Mouse (Mus musculus) liver, embryonic 11.5 days (tissue): Measurements from ENCODE around the gene Ehd1. TPM values are rescaled to one million over a fixed set of nuclear protein-coding genes. Genes with fewer than 3 reads are reported as not detected.
A peak's percentile ranks its signal among the peaks of the same experiment; 100 is the strongest.

Experiments used
- ATAC-seq: fragments of 200-750 bp; cut with Nextera tagmentation; replicated peaks from 2 replicates; pipeline ENCODE4 v1.8.0; 2017; ENCODE audit warnings: moderate number of reproducible peaks, mild to moderate bottlenecking, moderate TSS enrichment, moderate library complexity; ENCODE audit not compliant: low FRiP score
- DNase-seq: peaks from one replicate; pipeline ENCODE4 v3.0.0-alpha.2; 2017; ENCODE audit warnings: low spot score
- H3K27ac ChIP-seq: fragments of 300-500 bp; sonication (generic); 2 replicates; pipeline ENCODE4 v1.5.1; 2014; ENCODE audit warnings: mild to moderate bottlenecking, low read depth, low read length, control low read depth
- H3K27me3 ChIP-seq: fragments of 300-500 bp; sonication (generic); replicated peaks from 2 replicates; pipeline ENCODE4 v1.6.1; 2014; ENCODE audit warnings: low read length, mixed read lengths; ENCODE audit not compliant: control insufficient read depth, insufficient read depth
- H3K36me3 ChIP-seq: fragments of 300-500 bp; sonication (generic); 2 replicates; pipeline ENCODE4 v1.6.1; 2014; ENCODE audit warnings: mild to moderate bottlenecking, low read length, moderate library complexity, mixed read lengths; ENCODE audit not compliant: control insufficient read depth, insufficient read depth
- H3K4me1 ChIP-seq: fragments of 300-500 bp; sonication (generic); replicated peaks from 2 replicates; pipeline ENCODE4 v1.6.1; 2014; ENCODE audit warnings: low read length, mixed read lengths; ENCODE audit not compliant: control insufficient read depth, insufficient read depth
- H3K4me2 ChIP-seq: fragments of 300-500 bp; sonication (generic); 2 replicates; pipeline ENCODE4 v1.6.1; 2014; ENCODE audit warnings: mild to moderate bottlenecking, control low read depth, moderate library complexity
- H3K4me3 ChIP-seq: fragments of 300-500 bp; sonication (generic); 2 replicates; pipeline ENCODE4 v1.5.1; 2014; ENCODE audit warnings: low read depth, low read length, control low read depth
- H3K9ac ChIP-seq: fragments of 300-500 bp; sonication (generic); 2 replicates; pipeline ENCODE4 v1.6.1; 2014; ENCODE audit warnings: low read depth, low read length, control low read depth
- H3K9me3 ChIP-seq: fragments of 300-500 bp; sonication (generic); 2 replicates; pipeline ENCODE4 v1.6.1; 2016; ENCODE audit warnings: low read length, inconsistent platforms, mixed read lengths; ENCODE audit not compliant: control insufficient read depth
- WGBS: fragments of 180-500 bp; shearing (Covaris S2); extraction: QIAGEN DNeasy Blood & Tissue Kit; methylation state at CpG from one replicate; pipeline ENCODE4 v1.1.7; 2014; 5-methylcytosine and 5-hydroxymethylcytosine counted together
- polyA plus RNA-seq: library from polyadenylated mRNA; unstranded; fragments of >200 nt; fragmentation: Nextera tagmentation; extraction: Ambion mirVana; gene quantifications from 2 replicates; pipeline ENCODE4 v1.2.1, GENCODE M21; 2014

The Ehd1 gene
- polyA plus RNA-seq: 96.5 and 105 TPM in 2 replicates

DNA sequence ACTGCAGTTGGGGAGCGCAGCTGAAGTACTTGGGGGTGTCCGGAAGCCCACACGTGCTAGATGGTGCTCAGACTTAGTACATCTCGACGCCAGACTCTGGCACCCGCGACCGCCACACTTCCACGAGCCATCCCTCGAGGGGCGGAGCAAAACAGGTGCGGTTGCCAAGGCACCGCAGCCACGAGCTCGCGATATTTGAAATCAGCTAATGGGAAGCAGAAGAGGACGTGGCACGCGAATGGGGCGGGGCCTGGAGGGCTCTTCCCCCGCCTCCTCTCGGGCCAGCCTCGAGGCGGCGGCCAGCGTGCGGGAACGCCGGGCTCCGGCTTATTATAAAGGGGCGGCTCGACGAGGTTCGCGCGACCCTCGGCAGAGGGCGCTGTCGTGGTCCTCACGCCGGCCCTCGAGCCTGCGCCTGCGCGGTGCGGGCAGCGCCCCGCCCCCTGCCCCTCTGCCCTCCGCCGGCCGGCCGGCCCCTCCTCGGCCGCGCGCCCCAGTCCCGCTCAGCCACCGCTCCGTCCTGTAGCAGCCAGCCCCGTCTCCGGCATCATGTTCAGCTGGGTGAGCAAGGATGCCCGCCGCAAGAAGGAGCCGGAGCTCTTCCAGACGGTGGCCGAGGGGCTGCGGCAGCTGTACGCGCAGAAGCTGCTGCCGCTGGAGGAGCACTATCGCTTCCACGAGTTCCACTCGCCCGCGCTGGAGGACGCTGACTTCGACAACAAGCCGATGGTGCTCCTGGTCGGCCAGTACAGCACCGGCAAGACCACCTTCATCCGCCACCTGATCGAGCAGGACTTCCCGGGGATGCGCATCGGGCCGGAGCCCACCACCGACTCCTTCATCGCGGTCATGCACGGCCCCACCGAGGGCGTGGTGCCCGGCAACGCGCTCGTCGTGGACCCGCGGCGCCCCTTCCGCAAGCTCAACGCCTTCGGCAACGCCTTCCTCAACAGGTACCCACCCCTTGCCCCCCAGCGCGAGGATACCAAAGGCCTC lies at the start of gene Ehd1:
Gene Ehd1, plus strand, starts transcription at position 300 of the 996 bp plus-strand sequence.
- Histone ChIP-seq H3K9me3 (no peaks in the 10 kb centered on the region), H3K9ac (peak within 1 kb of the TSS; percentile 91), H3K4me2 (peak within 1 kb of the TSS; percentile 99), H3K27me3 (no peaks in the 10 kb centered on the region), H3K36me3 (peaks cover 15% of the 10 kb centered on the region), H3K4me1 (peaks cover 46% of the 10 kb centered on the region), H3K27ac (peak within 1 kb of the TSS; percentile 83), H3K4me3 (peak within 1 kb of the TSS; percentile 88)
- ATAC-seq (peak; percentile 92), DNase-seq (peak; percentile 97)
- under 1% methylated on average over 94 of the region's 106 CpGs for WGBS

DNA sequence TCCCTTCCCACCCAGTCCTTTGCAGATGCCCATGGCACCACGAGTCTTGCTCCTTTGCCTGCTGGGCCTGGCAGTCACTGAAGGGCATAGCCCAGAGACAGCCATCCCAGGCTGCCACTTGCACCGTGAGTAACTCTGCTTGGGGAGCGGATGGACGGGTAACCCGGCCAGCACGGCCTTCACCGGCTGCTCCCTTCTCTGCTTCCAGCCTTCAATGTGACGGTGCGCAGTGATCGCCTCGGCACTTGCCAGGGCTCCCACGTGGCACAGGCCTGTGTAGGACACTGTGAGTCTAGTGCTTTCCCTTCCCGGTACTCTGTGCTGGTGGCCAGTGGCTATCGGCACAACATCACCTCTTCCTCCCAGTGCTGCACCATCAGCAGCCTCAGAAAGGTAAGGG lies 49.8 kb upstream of the Ehd1 start:
- Histone ChIP-seq H3K27ac (no peak overlapping the region), H3K4me1 (no peaks in the 10 kb centered on the region), H3K27me3 (no peaks in the 10 kb centered on the region), H3K9me3 (no peaks in the 10 kb centered on the region), H3K9ac (no peak overlapping the region), H3K36me3 (peaks cover 4% of the 10 kb centered on the region; the same call in 1 of the 2 replicates), H3K4me3 (no peak overlapping the region), H3K4me2 (no peak overlapping the region)
- WGBS: 84% methylated on average over 14 of the region's 14 CpGs
- DNase-seq: no peak
- ATAC-seq: no peak

DNA sequence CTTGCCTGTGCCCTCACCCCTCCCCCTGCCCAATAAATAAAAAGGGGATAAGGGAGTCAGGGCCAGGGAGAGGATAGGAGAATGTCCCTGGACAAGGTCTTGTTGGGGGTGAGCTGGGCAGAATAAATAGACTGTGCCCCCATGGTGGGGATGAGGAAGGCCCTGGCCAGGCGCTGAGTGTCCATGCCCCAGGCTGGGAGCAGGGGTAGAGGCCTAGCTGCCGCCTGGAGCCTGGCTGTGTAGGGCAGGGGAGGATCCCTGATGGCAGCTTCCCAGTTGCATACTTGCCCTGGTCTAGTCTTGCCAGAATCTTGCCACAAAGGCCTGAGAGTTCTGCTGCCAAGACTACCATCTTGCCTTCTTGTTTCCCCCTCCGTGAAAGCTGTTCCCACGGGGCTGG lies 48.7 kb upstream of the Ehd1 start:
- H3K27ac ChIP-seq: no peak overlapping the region
- no peak overlapping the region for H3K4me3 ChIP-seq
- no peak for ATAC-seq
- peaks cover 4% of the 10 kb centered on the region; the same call in 1 of the 2 replicates for H3K36me3 ChIP-seq
- no peak overlapping the region for H3K9ac ChIP-seq
- no peaks in the 10 kb centered on the region for H3K9me3 ChIP-seq
- H3K4me1 ChIP-seq: no peaks in the 10 kb centered on the region
- no peak overlapping the region for H3K4me2 ChIP-seq
- no peaks in the 10 kb centered on the region for H3K27me3 ChIP-seq
- WGBS: 89% methylated on average over 4 of the region's 4 CpGs
- DNase-seq: no peak

DNA sequence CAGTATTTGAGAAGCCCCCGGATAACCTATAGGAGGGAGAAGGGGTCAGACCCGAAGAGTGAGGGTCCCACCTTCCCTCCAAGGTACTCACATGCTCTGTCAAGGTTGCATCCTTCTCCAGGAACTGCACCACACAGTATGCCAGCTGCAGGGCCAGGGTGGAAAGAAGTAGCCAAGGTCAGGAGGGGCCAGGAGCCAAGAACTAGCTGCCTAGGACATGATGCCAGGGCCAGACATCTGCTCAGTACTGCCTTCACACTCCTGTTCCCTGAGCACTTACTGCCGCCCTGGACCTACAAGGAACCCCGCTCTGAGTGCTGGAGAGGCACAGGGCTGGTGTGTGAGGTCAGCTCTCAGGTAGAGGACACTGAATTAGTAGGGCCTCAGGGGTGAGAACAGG lies 46.1 kb upstream of the Ehd1 start:
- Histone ChIP-seq H3K36me3 (peaks cover 4% of the 10 kb centered on the region; the same call in 1 of the 2 replicates), H3K9ac (no peak overlapping the region), H3K4me3 (no peak overlapping the region)

DNA sequence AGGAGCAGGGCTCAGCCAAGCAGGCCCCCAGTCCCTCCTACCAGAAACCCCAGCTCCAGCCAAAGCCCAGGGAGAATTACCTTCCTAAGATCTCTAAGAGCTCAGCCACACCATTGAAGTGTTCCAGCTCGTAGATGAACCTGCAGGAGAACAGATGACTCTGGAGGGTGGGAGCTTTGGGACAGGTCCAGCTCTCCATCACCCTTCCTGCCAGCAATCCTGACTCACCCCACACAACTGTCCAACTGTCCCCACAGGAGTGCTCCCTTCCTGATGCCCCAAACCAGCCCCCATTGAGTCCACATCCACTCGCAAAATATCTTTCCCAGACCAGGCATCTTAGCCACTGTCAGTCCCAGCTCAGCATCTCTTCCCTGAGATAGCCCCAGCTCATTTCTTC lies 45.5 kb upstream of the Ehd1 start:
- peaks cover 12% of the 10 kb centered on the region for H3K4me1 ChIP-seq
- H3K27ac ChIP-seq: no peak overlapping the region
- no peaks in the 10 kb centered on the region for H3K9me3 ChIP-seq
- 80% methylated on average over 2 of the region's 2 CpGs for WGBS
- peaks cover 4% of the 10 kb centered on the region; the same call in 1 of the 2 replicates for H3K36me3 ChIP-seq
- no peak overlapping the region for H3K4me2 ChIP-seq
- no peaks in the 10 kb centered on the region for H3K27me3 ChIP-seq
- H3K9ac ChIP-seq: no peak overlapping the region
- ATAC-seq: no peak
- H3K4me3 ChIP-seq: no peak overlapping the region
- no peak for DNase-seq

More for the DNA sequence above, 46.1 kb upstream of the Ehd1 start:
- no peak overlapping the region for H3K27ac ChIP-seq
- peaks cover 12% of the 10 kb centered on the region for H3K4me1 ChIP-seq
- ATAC-seq (no peak), DNase-seq (no peak)
- no peaks in the 10 kb centered on the region for H3K27me3 ChIP-seq
- no peaks in the 10 kb centered on the region for H3K9me3 ChIP-seq
- 78% methylated on average over 4 of the region's 4 CpGs for WGBS
- H3K4me2 ChIP-seq: no peak overlapping the region

DNA sequence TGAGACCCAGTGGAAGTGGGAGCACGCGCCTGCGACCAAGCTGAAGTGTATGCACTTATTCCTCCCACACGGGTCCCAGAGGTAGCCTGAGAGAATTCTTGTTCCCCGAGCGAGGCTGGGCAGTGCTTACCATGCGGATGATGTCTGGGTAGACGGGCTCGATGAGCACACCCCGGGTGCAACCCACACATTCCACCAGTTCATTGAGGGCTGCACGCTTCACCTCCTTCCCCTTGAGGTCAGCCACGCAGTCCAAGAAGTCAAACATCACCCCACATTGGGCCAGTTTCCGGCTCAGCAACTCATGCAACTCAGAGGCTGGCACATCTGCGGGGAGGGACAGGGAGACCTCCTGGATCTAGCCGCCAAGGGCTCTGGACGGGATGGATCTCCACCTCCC lies 42.9 kb upstream of the Ehd1 start:
- Histone ChIP-seq H3K4me3 (no peak overlapping the region), H3K4me2 (no peak overlapping the region), H3K4me1 (peaks cover 12% of the 10 kb centered on the region), H3K9me3 (no peaks in the 10 kb centered on the region), H3K36me3 (peaks cover 4% of the 10 kb centered on the region; the same call in 1 of the 2 replicates), H3K9ac (no peak overlapping the region), H3K27ac (no peak overlapping the region), H3K27me3 (no peaks in the 10 kb centered on the region)
- 86% methylated on average over 16 of the region's 16 CpGs for WGBS
- no peak for ATAC-seq
- no peak for DNase-seq

DNA sequence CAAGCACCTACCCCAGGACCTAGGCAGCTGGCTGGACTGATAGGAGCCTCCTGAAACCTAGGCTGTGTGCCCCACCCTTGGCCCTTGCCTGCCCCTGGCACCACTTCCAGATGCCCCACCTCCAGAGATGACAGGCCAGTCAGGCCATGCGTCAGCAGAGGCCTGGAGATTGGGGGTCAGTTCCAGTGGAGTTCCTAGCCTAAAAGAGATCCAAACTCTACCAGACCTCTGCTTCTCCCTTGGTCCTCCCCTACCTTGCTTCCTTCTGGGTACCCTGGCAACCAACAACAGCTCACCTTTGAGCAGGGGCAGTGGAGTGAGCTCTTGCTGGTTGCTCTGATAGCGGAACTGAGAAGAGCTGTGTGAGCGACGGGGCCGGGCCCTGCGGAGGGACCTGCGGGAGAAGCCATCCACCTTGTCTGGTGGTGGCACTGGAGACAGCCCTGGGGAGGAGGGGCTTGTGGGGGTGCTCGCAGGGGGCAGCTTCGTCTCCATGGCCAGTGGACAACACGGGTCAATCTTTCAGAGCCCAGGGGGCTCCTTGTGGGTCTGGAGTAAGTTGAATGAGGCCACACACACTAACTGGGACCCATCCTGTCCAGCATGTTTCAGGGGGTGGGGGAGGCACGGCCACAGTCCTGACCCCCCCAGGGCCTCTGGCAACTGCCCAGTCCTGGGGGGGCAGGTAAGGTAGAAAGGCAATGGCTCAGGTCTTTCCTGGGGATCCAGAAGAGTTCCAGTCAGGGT lies 42.0 kb upstream of the Ehd1 start:
- Histone ChIP-seq H3K4me1 (peaks cover 14% of the 10 kb centered on the region), H3K4me2 (peak overlapping the region; percentile 80), H3K27ac (no peak overlapping the region), H3K27me3 (no peaks in the 10 kb centered on the region), H3K36me3 (peaks cover 4% of the 10 kb centered on the region; the same call in 1 of the 2 replicates), H3K9ac (no peak overlapping the region), H3K4me3 (peak overlapping the region; percentile 59), H3K9me3 (no peaks in the 10 kb centered on the region)
- DNase-seq: no peak
- 63% methylated on average over 11 of the region's 11 CpGs for WGBS
- no peak for ATAC-seq
